Mouse (Mus musculus): Measurements from ENCODE around the gene Hes3. TPM values are rescaled to one million over a fixed set of nuclear protein-coding genes. Genes with fewer than 3 reads are reported as not detected.

Hes3 gene
- polyA plus RNA-seq, 1 experiment from 2014 or later, result not detected

- no peak for ATAC-seq (replicated peaks; ENCODE audit: extremely low read depth, insufficient read depth, low FRiP score)
- peaks cover 29% of the 10 kb centered on the region for H3K4me1 ChIP-seq (ENCODE audit: control insufficient read depth, insufficient read depth, low read length)
- H3K9ac ChIP-seq (ENCODE audit: low read length), result peak overlapping the region; percentile 35; the same call in 1 of the 2 replicates
- no peak overlapping the region for H3K27ac ChIP-seq (ENCODE audit: low read length)
- H3K36me3 ChIP-seq (ENCODE audit: control insufficient read depth, insufficient read depth), result peaks cover 16% of the 10 kb centered on the region
- H3K4me2 ChIP-seq (ENCODE audit: low read depth, low read length), result peak overlapping the region; percentile 46
- H3K9me3 ChIP-seq (replicated peaks; ENCODE audit: control insufficient read depth, low read length), result no peaks in the 10 kb centered on the region
- peaks cover 34% of the 10 kb centered on the region for H3K27me3 ChIP-seq (ENCODE audit: control insufficient read depth, insufficient read depth, low read length)
- peak overlapping the region; percentile 26 for H3K4me3 ChIP-seq (ENCODE audit: low read length)
- 5% methylated on average over 29 of the region's 29 CpGs for WGBS
These were observed 21.8 kb upstream of the Hes3 start for GRCm38 (mm10) chr4:152313211-152313632.

- no peak overlapping the region for H3K4me3 ChIP-seq (ENCODE audit: low read length)
These were observed 20.7 kb upstream of the Hes3 start for GRCm38 (mm10) chr4:152312186-152312585.

GRCm38 (mm10) chr4:152307542-152307941 lies 16.1 kb upstream of the Hes3 start:
- WGBS, result 79% methylated on average over 9 of the region's 9 CpGs
- Histone ChIP-seq H3K27me3 (ENCODE audit: control insufficient read depth, insufficient read depth, low read length) (peaks cover 7% of the 10 kb centered on the region; the same call in 1 of the 2 replicates), H3K9me3 (replicated peaks; ENCODE audit: control insufficient read depth, low read length) (no peaks in the 10 kb centered on the region), H3K4me2 (ENCODE audit: low read depth, low read length) (no peak overlapping the region), H3K36me3 (ENCODE audit: control insufficient read depth, insufficient read depth) (peaks cover 27% of the 10 kb centered on the region), H3K27ac (ENCODE audit: low read length) (no peak overlapping the region), H3K4me1 (ENCODE audit: control insufficient read depth, insufficient read depth, low read length) (0 out of 2 replicates have a peak, but pooled peaks cover 2% of the 10 kb centered on the region), H3K9ac (ENCODE audit: low read length) (no peak overlapping the region), H3K4me3 (ENCODE audit: low read length) (no peak overlapping the region)
- ATAC-seq (replicated peaks; ENCODE audit: extremely low read depth, insufficient read depth, low FRiP score), result no peak

More at GRCm38 (mm10) chr4:152312186-152312585, 20.7 kb upstream of the Hes3 start:
- ATAC-seq (replicated peaks; ENCODE audit: extremely low read depth, insufficient read depth, low FRiP score), result no peak
- WGBS, result 27% methylated on average over 14 of the region's 14 CpGs
- Histone ChIP-seq H3K4me2 (ENCODE audit: low read depth, low read length) (no peak overlapping the region), H3K27me3 (ENCODE audit: control insufficient read depth, insufficient read depth, low read length) (peaks cover 32% of the 10 kb centered on the region), H3K27ac (ENCODE audit: low read length) (no peak overlapping the region), H3K4me1 (ENCODE audit: control insufficient read depth, insufficient read depth, low read length) (peaks cover 29% of the 10 kb centered on the region), H3K36me3 (ENCODE audit: control insufficient read depth, insufficient read depth) (peaks cover 16% of the 10 kb centered on the region), H3K9ac (ENCODE audit: low read length) (no peak overlapping the region), H3K9me3 (replicated peaks; ENCODE audit: control insufficient read depth, low read length) (no peaks in the 10 kb centered on the region)

GRCm38 (mm10) chr4:152305991-152306390 lies 14.5 kb upstream of the Hes3 start:
- no peak overlapping the region for H3K4me2 ChIP-seq (ENCODE audit: low read depth, low read length)
- no peak for ATAC-seq (replicated peaks; ENCODE audit: extremely low read depth, insufficient read depth, low FRiP score)
- H3K4me3 ChIP-seq (ENCODE audit: low read length), result no peak overlapping the region
- no peaks in the 10 kb centered on the region for H3K9me3 ChIP-seq (replicated peaks; ENCODE audit: control insufficient read depth, low read length)
- WGBS, result 76% methylated on average over 6 of the region's 6 CpGs
- H3K27me3 ChIP-seq (ENCODE audit: control insufficient read depth, insufficient read depth, low read length), result no peaks in the 10 kb centered on the region
- H3K36me3 ChIP-seq (ENCODE audit: control insufficient read depth, insufficient read depth), result peaks cover 21% of the 10 kb centered on the region
- H3K27ac ChIP-seq (ENCODE audit: low read length), result no peak overlapping the region
- 0 out of 2 replicates have a peak, but pooled peaks cover 2% of the 10 kb centered on the region for H3K4me1 ChIP-seq (ENCODE audit: control insufficient read depth, insufficient read depth, low read length)
- no peak overlapping the region for H3K9ac ChIP-seq (ENCODE audit: low read length)

GRCm38 (mm10) chr4:152304685-152305084 lies 13.2 kb upstream of the Hes3 start:
- ATAC-seq (replicated peaks; ENCODE audit: extremely low read depth, insufficient read depth, low FRiP score), result no peak
- H3K4me3 ChIP-seq (ENCODE audit: low read length), result no peak overlapping the region
- no peaks in the 10 kb centered on the region for H3K27me3 ChIP-seq (ENCODE audit: control insufficient read depth, insufficient read depth, low read length)
- H3K27ac ChIP-seq (ENCODE audit: low read length), result no peak overlapping the region
- H3K36me3 ChIP-seq (ENCODE audit: control insufficient read depth, insufficient read depth), result peaks cover 24% of the 10 kb centered on the region
- 87% methylated on average over 6 of the region's 6 CpGs for WGBS
- no peak overlapping the region for H3K4me2 ChIP-seq (ENCODE audit: low read depth, low read length)
- H3K4me1 ChIP-seq (ENCODE audit: control insufficient read depth, insufficient read depth, low read length), result 0 out of 2 replicates have a peak, but pooled peaks cover 2% of the 10 kb centered on the region
- no peaks in the 10 kb centered on the region for H3K9me3 ChIP-seq (replicated peaks; ENCODE audit: control insufficient read depth, low read length)
- no peak overlapping the region for H3K9ac ChIP-seq (ENCODE audit: low read length)

- Histone ChIP-seq H3K36me3 (ENCODE audit: control insufficient read depth, insufficient read depth) (peaks cover 14% of the 10 kb centered on the region), H3K9ac (ENCODE audit: low read length) (no peak overlapping the region)
- 92% methylated on average over 10 of the region's 10 CpGs for WGBS
These were observed 11.7 kb upstream of the Hes3 start for GRCm38 (mm10) chr4:152303172-152303571.

GRCm38 (mm10) chr4:152302012-152302411 lies 10.6 kb upstream of the Hes3 start:
- Histone ChIP-seq H3K27me3 (ENCODE audit: control insufficient read depth, insufficient read depth, low read length) (no peaks in the 10 kb centered on the region), H3K9me3 (replicated peaks; ENCODE audit: control insufficient read depth, low read length) (no peaks in the 10 kb centered on the region), H3K4me1 (ENCODE audit: control insufficient read depth, insufficient read depth, low read length) (peaks cover 10% of the 10 kb centered on the region), H3K27ac (ENCODE audit: low read length) (no peak overlapping the region), H3K4me2 (ENCODE audit: low read depth, low read length) (no peak overlapping the region), H3K9ac (ENCODE audit: low read length) (no peak overlapping the region), H3K4me3 (ENCODE audit: low read length) (no peak overlapping the region), H3K36me3 (ENCODE audit: control insufficient read depth, insufficient read depth) (peaks cover 14% of the 10 kb centered on the region)
- WGBS, result 69% methylated on average over 11 of the region's 11 CpGs
- ATAC-seq (replicated peaks; ENCODE audit: extremely low read depth, insufficient read depth, low FRiP score), result no peak

More at GRCm38 (mm10) chr4:152303172-152303571, 11.7 kb upstream of the Hes3 start:
- peaks cover 7% of the 10 kb centered on the region for H3K4me1 ChIP-seq (ENCODE audit: control insufficient read depth, insufficient read depth, low read length)
- no peak for ATAC-seq (replicated peaks; ENCODE audit: extremely low read depth, insufficient read depth, low FRiP score)
- no peaks in the 10 kb centered on the region for H3K27me3 ChIP-seq (ENCODE audit: control insufficient read depth, insufficient read depth, low read length)
- no peak overlapping the region for H3K4me2 ChIP-seq (ENCODE audit: low read depth, low read length)
- no peak overlapping the region for H3K27ac ChIP-seq (ENCODE audit: low read length)
- H3K9me3 ChIP-seq (replicated peaks; ENCODE audit: control insufficient read depth, low read length), result no peaks in the 10 kb centered on the region
- H3K4me3 ChIP-seq (ENCODE audit: low read length), result no peak overlapping the region

GRCm38 (mm10) chr4:152300375-152300774 lies 8.9 kb upstream of the Hes3 start:
- H3K4me2 ChIP-seq (ENCODE audit: low read depth, low read length), result no peak overlapping the region
- H3K27me3 ChIP-seq (ENCODE audit: control insufficient read depth, insufficient read depth, low read length), result no peaks in the 10 kb centered on the region
- peaks cover 16% of the 10 kb centered on the region for H3K4me1 ChIP-seq (ENCODE audit: control insufficient read depth, insufficient read depth, low read length)
- no peaks in the 10 kb centered on the region for H3K9me3 ChIP-seq (replicated peaks; ENCODE audit: control insufficient read depth, low read length)
- 90% methylated on average over 8 of the region's 8 CpGs for WGBS
- no peak overlapping the region for H3K4me3 ChIP-seq (ENCODE audit: low read length)
- peaks cover 14% of the 10 kb centered on the region for H3K36me3 ChIP-seq (ENCODE audit: control insufficient read depth, insufficient read depth)
- H3K9ac ChIP-seq (ENCODE audit: low read length), result no peak overlapping the region
- no peak for ATAC-seq (replicated peaks; ENCODE audit: extremely low read depth, insufficient read depth, low FRiP score)
- H3K27ac ChIP-seq (ENCODE audit: low read length), result no peak overlapping the region

GRCm38 (mm10) chr4:152298836-152299235 lies 7.4 kb upstream of the Hes3 start:
- Histone ChIP-seq H3K4me3 (ENCODE audit: low read length) (no peak overlapping the region), H3K9me3 (replicated peaks; ENCODE audit: control insufficient read depth, low read length) (no peaks in the 10 kb centered on the region), H3K9ac (ENCODE audit: low read length) (peak overlapping the region; percentile 87), H3K36me3 (ENCODE audit: control insufficient read depth, insufficient read depth) (peaks cover 14% of the 10 kb centered on the region), H3K27me3 (ENCODE audit: control insufficient read depth, insufficient read depth, low read length) (no peaks in the 10 kb centered on the region; the same call in 1 of the 2 replicates), H3K27ac (ENCODE audit: low read length) (no peak overlapping the region), H3K4me1 (ENCODE audit: control insufficient read depth, insufficient read depth, low read length) (peaks cover 20% of the 10 kb centered on the region), H3K4me2 (ENCODE audit: low read depth, low read length) (no peak overlapping the region; the same call in 1 of the 2 replicates)
- WGBS, result 80% methylated on average over 14 of the region's 14 CpGs
- ATAC-seq (replicated peaks; ENCODE audit: extremely low read depth, insufficient read depth, low FRiP score), result no peak

Data from heart, embryonic 16.5 days (tissue).